Mouse (Mus musculus) kidney, embryonic 14.5 days (tissue): ENCODE results near the gene Eps8l2. TPM values are rescaled to one million over a fixed set of nuclear protein-coding genes. Genes with fewer than 3 reads are reported as not detected.

Experiments
- ATAC-seq: fragments of 200-750 bp; cut with Nextera tagmentation; 2 replicates; pipeline ENCODE4 v1.8.0; 2017; ENCODE audit warnings: moderate number of reproducible peaks, mild to moderate bottlenecking, moderate TSS enrichment, moderate library complexity; ENCODE audit not compliant: low FRiP score, low TSS enrichment
- H3K27ac ChIP-seq: fragments of 300-500 bp; sonication (generic); 2 replicates; pipeline ENCODE4 v1.5.1; 2014; ENCODE audit warnings: low read depth, mild to moderate bottlenecking, low read length, moderate library complexity, mixed read lengths
- H3K27me3 ChIP-seq: fragments of 300-500 bp; sonication (generic); 2 replicates; pipeline ENCODE4 v1.6.1; 2014; ENCODE audit warnings: mild to moderate bottlenecking, low read length; ENCODE audit not compliant: control insufficient read depth, insufficient read depth
- H3K36me3 ChIP-seq: fragments of 300-500 bp; sonication (generic); 2 replicates; pipeline ENCODE4 v1.6.1; 2014; ENCODE audit warnings: low read length, mixed read lengths; ENCODE audit not compliant: control insufficient read depth, insufficient read depth
- H3K4me1 ChIP-seq: fragments of 300-500 bp; sonication (generic); 2 replicates; pipeline ENCODE4 v1.6.1; 2014; ENCODE audit warnings: low read length, mixed read lengths; ENCODE audit not compliant: control insufficient read depth, insufficient read depth
- H3K4me2 ChIP-seq: fragments of 300-500 bp; sonication (generic); replicated peaks from 2 replicates; pipeline ENCODE4 v1.6.1; 2014; ENCODE audit warnings: low read depth, mild to moderate bottlenecking, low read length
- H3K4me3 ChIP-seq: fragments of 300-500 bp; sonication (generic); 2 replicates; pipeline ENCODE4 v1.5.1; 2014; ENCODE audit warnings: mild to moderate bottlenecking, low read length
- H3K9ac ChIP-seq: fragments of 300-500 bp; sonication (generic); 2 replicates; pipeline ENCODE4 v1.6.1; 2014; ENCODE audit warnings: low read depth, mild to moderate bottlenecking, low read length, moderate library complexity
- H3K9me3 ChIP-seq: fragments of 300-500 bp; sonication (generic); 2 replicates; pipeline ENCODE4 v1.6.1; 2016; ENCODE audit warnings: low read length; ENCODE audit not compliant: control insufficient read depth
- WGBS: fragments of 180-500 bp; shearing (Covaris S2); extraction: QIAGEN DNeasy Blood & Tissue Kit; methylation state at CpG from one replicate; pipeline ENCODE4 v1.1.7; 2014; 5-methylcytosine and 5-hydroxymethylcytosine counted together
- polyA plus RNA-seq: library from polyadenylated mRNA; unstranded; fragments of >200 nt; fragmentation: Nextera tagmentation; extraction: Ambion mirVana; gene quantifications from 2 replicates; pipeline ENCODE4 v1.2.1, GENCODE M21; 2014

Eps8l2 gene
- polyA plus RNA-seq, 1 experiment from 2014 or later, result 18.0 TPM

GRCm38 (mm10) chr7:141327469-141328372 is 11.0 kb upstream of the Eps8l2 start, which contains the start of the genes Deaf1 and Tmem80:
TSS of gene Deaf1 (minus strand) at chr7:141327690.
TSS of gene Tmem80 (plus strand) at chr7:141327739.
- H3K36me3 ChIP-seq, result peaks cover 20% of the 10 kb centered on the region
- peak; percentile 94 for ATAC-seq
- under 1% methylated on average over 100 of the region's 105 CpGs for WGBS

GRCm38 (mm10) chr7:141328373-141328990 is 10.2 kb upstream of the Eps8l2 start:
- peak overlapping the region; percentile 95 for H3K9ac ChIP-seq
- no peaks in the 10 kb centered on the region for H3K9me3 ChIP-seq

More at GRCm38 (mm10) chr7:141327469-141328372, 11.0 kb upstream of the Eps8l2 start, which contains the start of the genes Deaf1 and Tmem80:
- no peaks in the 10 kb centered on the region for H3K27me3 ChIP-seq
- H3K9me3 ChIP-seq, result no peaks in the 10 kb centered on the region
- peak within 1 kb of the TSS; percentile 70 for H3K4me3 ChIP-seq
- peak within 1 kb of the TSS; percentile 98 for H3K4me2 ChIP-seq
- peak within 1 kb of the TSS; percentile 98 for H3K27ac ChIP-seq
- peak within 1 kb of the TSS; percentile 95 for H3K9ac ChIP-seq
- H3K4me1 ChIP-seq, result peaks cover 15% of the 10 kb centered on the region

DNA sequence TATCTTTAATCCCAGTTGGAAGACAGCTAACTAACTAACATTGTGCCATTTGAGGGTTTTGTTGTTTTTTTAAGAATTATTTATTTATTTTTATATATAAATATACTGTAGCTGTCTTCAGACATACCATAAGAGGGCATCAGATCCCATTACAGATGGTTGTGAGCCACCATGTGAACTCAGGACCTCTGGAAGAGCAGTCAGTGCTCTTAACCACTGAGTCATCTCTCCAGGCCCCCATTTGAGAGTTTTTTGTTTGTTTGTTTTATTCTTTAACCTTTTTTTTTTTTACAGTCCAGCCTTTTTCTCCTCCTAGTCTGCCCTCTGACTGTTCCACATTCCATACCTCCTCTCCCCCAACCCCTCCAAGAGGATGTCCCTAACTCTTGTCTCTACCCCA is 8.0 kb upstream of the Eps8l2 start:
- H3K4me1 ChIP-seq, result peaks cover 13% of the 10 kb centered on the region
- no peak overlapping the region for H3K4me2 ChIP-seq
- no peaks in the 10 kb centered on the region for H3K27me3 ChIP-seq
- H3K9ac ChIP-seq, result no peak overlapping the region
- no peak overlapping the region for H3K27ac ChIP-seq
- no peaks in the 10 kb centered on the region for H3K9me3 ChIP-seq
- peaks cover 17% of the 10 kb centered on the region for H3K36me3 ChIP-seq
- H3K4me3 ChIP-seq, result no peak overlapping the region
- ATAC-seq, result no peak

More at GRCm38 (mm10) chr7:141328373-141328990, 10.2 kb upstream of the Eps8l2 start:
- Histone ChIP-seq H3K27me3 (no peaks in the 10 kb centered on the region), H3K27ac (peak overlapping the region; percentile 98), H3K4me3 (peak overlapping the region; percentile 70), H3K36me3 (peaks cover 20% of the 10 kb centered on the region; the same call in 1 of the 2 replicates), H3K4me1 (peaks cover 15% of the 10 kb centered on the region), H3K4me2 (peak overlapping the region; percentile 68)
- peak; percentile 20 for ATAC-seq
- WGBS, result 17% methylated on average over 24 of the region's 24 CpGs

GRCm38 (mm10) chr7:141331990-141332389 is 6.7 kb upstream of the Eps8l2 start:
- H3K4me1 ChIP-seq, result peaks cover under 1% of the 10 kb centered on the region
- no peak for ATAC-seq
- 77% methylated on average over 6 of the region's 6 CpGs for WGBS
- no peak overlapping the region for H3K27ac ChIP-seq
- peaks cover 17% of the 10 kb centered on the region for H3K36me3 ChIP-seq
- H3K9ac ChIP-seq, result peak overlapping the region; percentile 18; the same call in 1 of the 2 replicates
- H3K27me3 ChIP-seq, result no peaks in the 10 kb centered on the region
- H3K9me3 ChIP-seq, result no peaks in the 10 kb centered on the region
- no peak overlapping the region for H3K4me2 ChIP-seq
- H3K4me3 ChIP-seq, result no peak overlapping the region

GRCm38 (mm10) chr7:141335044-141335579 is 3.6 kb upstream of the Eps8l2 start:
- no peak overlapping the region for H3K9ac ChIP-seq
- no peak overlapping the region for H3K27ac ChIP-seq
- no peak overlapping the region for H3K4me2 ChIP-seq
- H3K27me3 ChIP-seq, result no peaks in the 10 kb centered on the region; the same call in 1 of the 2 replicates
- no peak overlapping the region for H3K4me3 ChIP-seq
- 85% methylated on average over 2 of the region's 2 CpGs for WGBS
- ATAC-seq, result no peak
- H3K4me1 ChIP-seq, result peaks cover 18% of the 10 kb centered on the region
- H3K36me3 ChIP-seq, result peaks cover 17% of the 10 kb centered on the region
- H3K9me3 ChIP-seq, result no peaks in the 10 kb centered on the region

DNA sequence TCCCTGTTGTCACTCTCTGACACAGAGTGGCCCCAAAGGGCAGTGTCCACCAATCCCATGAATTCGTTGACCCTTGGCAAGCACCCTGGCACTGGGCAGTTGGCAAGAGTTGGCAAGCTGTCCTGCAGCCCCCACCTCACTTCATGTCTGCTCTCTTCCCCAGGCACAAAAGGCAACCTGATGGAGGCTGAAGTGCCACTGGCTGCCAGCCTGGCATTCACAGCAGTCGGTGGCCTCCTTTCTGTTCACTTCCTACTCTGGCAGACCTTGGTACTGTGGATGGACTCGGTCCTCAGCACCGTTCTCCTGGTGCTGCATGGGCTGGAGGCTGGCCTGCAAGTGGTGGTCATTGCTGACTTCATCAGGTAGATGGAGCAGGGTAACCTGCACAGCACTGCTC is 3.0 kb upstream of the Eps8l2 start:
- Histone ChIP-seq H3K4me1 (peaks cover 21% of the 10 kb centered on the region), H3K4me2 (no peak overlapping the region), H3K4me3 (no peak overlapping the region), H3K36me3 (peaks cover 17% of the 10 kb centered on the region), H3K9ac (no peak overlapping the region), H3K9me3 (no peaks in the 10 kb centered on the region), H3K27me3 (no peaks in the 10 kb centered on the region; the same call in 1 of the 2 replicates), H3K27ac (no peak overlapping the region)
- no peak for ATAC-seq
- WGBS, result 90% methylated on average over 4 of the region's 4 CpGs

DNA sequence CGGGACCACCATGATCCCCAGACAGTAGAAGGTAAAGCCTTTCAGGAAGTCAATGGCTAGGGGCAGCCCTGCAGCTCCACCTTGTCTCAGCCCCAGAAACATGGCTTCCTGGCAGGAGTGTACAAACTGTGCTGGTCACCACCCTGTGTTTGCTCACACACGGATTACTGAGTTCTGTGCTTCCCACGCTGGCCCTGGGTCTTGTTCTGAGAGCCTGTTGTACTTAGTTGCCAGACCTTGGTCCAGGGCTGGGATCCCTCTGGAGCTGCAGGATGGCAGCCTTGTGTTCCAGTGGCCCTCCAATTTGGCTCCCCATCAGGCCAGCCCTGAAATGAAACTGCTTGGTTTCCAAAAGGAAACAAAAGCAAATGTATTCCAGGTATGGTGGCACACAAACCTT is 2.4 kb upstream of the Eps8l2 start:
- no peak overlapping the region for H3K4me2 ChIP-seq
- peaks cover 21% of the 10 kb centered on the region for H3K4me1 ChIP-seq
- H3K9ac ChIP-seq, result no peak overlapping the region
- no peak overlapping the region for H3K4me3 ChIP-seq
- WGBS, result 81% methylated on average over 3 of the region's 3 CpGs
- H3K9me3 ChIP-seq, result no peaks in the 10 kb centered on the region
- H3K27ac ChIP-seq, result no peak overlapping the region
- H3K36me3 ChIP-seq, result peaks cover 17% of the 10 kb centered on the region
- H3K27me3 ChIP-seq, result no peaks in the 10 kb centered on the region; the same call in 1 of the 2 replicates
- no peak for ATAC-seq

GRCm38 (mm10) chr7:141337716-141338416 is 814 bp upstream of the Eps8l2 start:
- no peak for ATAC-seq
- H3K9ac ChIP-seq, result peak overlapping the region; percentile 31
- peaks cover 21% of the 10 kb centered on the region for H3K4me1 ChIP-seq
- H3K36me3 ChIP-seq, result peaks cover 13% of the 10 kb centered on the region
- H3K4me3 ChIP-seq, result peak overlapping the region; percentile 27; the same call in 1 of the 2 replicates
- peak overlapping the region; percentile 49 for H3K4me2 ChIP-seq
- WGBS, result 73% methylated on average over 3 of the region's 3 CpGs
- no peaks in the 10 kb centered on the region for H3K9me3 ChIP-seq
- no peak overlapping the region for H3K27ac ChIP-seq
- no peaks in the 10 kb centered on the region; the same call in 1 of the 2 replicates for H3K27me3 ChIP-seq
